24 mouse cellular contexts compared by ENCODE assay signal in the genomic region with DNA sequence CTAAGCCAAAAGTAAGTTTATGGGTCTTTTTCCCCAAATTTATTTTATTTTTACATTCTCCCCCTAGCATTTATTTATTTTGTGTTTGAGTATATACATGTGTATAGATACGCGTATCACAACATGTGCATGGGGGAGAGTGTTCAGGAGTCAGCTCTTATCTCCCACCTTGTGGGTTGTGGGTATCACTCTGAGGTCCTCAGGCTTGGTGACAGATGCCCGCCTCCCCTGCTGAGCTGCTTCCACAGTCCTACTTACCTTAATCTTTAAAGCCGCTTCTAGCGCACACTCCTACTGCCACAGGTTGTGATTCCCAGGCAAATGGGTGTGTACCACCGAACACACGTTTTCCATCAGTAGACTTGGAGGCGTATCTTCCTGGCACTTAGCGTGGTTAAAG.
"Had no signal": no experiment of that assay in that cellular context is flagged by ENCODE, and none has a peak within 500 bp of the region (broad histone marks: within the 10 kb centered on the region; RNA-seq: fewer than 3 reads in every experiment).

No protein-coding gene starts in this region.

- H3K4me3 ChIP-seq: heart, embryonic 10.5 days; heart, embryonic 12.5 days; hindbrain, embryonic 10.5 days; hindbrain, embryonic 12.5 days; intestine, embryonic 15.5 days; kidney, embryonic 15.5 days; left cerebral cortex, adult 2 months; limb, embryonic 10.5 days; limb, embryonic 12.5 days; liver, embryonic 13.5 days had no signal

- H3K27ac ChIP-seq: heart, embryonic 10.5 days; hindbrain, embryonic 10.5 days; hindbrain, embryonic 12.5 days; hindbrain, embryonic 14.5 days; intestine, embryonic 15.5 days; kidney, embryonic 15.5 days; kidney, postnatal 0 days; left cerebral cortex, adult 2 months; limb, embryonic 10.5 days; limb, embryonic 12.5 days; liver, embryonic 13.5 days had no signal

- DNase-seq: gastrocnemius, postnatal 14 days; heart, adult 18-20 months; heart, postnatal 10 days; heart, postnatal 4 days; kidney, adult 18-20 months; kidney, adult 8-10 months; kidney, postnatal 14 days; kidney, postnatal 36 days; liver; liver, embryonic 13.5 days had no signal

- ATAC-seq: hindbrain, embryonic 16.5 days; inflammation-experienced regulatory T-cells, adult 6 months; intestine, embryonic 15.5 days; intestine, postnatal 0 days had no signal
